14 mouse cellular contexts compared by ENCODE assay signal in genomic region chr5:9015352-9015751, GRCm38 (mm10). TPM values are rescaled to one million over a fixed set of nuclear protein-coding genes. Genes with fewer than 3 reads are reported as not detected.
DNase-seq lines count a peak whose midpoint lies in the region; ATAC-seq and TF ChIP-seq lines count a peak whose summit lies in the region.
"Had no signal": no experiment of that assay in that cellular context is flagged by ENCODE, and none has a peak within 500 bp of the region (broad histone marks: within the 10 kb centered on the region; RNA-seq: fewer than 3 reads in every experiment).

No protein-coding gene starts in this region.

- H3K27ac ChIP-seq in midbrain, postnatal 0 days (ENCODE audit: low read depth, low read length) = no peak overlapping the region
- no peak overlapping the region for H3K27ac ChIP-seq in forebrain, embryonic 10.5 days

- no peak for ATAC-seq in midbrain, postnatal 0 days (ENCODE audit: low FRiP score)
- ATAC-seq: Patski had no signal

- no peaks in the 10 kb centered on the region for H3K27me3 ChIP-seq in midbrain, postnatal 0 days (ENCODE audit: insufficient read depth, low read length)
- H3K27me3 ChIP-seq in forebrain, embryonic 10.5 days (ENCODE audit: poor library complexity, severe bottlenecking) = no peaks in the 10 kb centered on the region

- DNase-seq in gastrocnemius, adult 18-20 months (ENCODE audit: low spot score) = peak; percentile 52
- no peak for DNase-seq in gastrocnemius, postnatal 10 days
- peak; percentile 46 for DNase-seq in right cerebral cortex, adult 18-20 months
- no peak for DNase-seq in right cerebral cortex, postnatal 10 days (ENCODE audit: low spot score in 2 of 2)
- peak; percentile 52 for DNase-seq in naive thymus-derived CD4-positive, alpha-beta T cell, adult 2 months (ENCODE audit: low read depth)
- peak; percentile 30 for DNase-seq in yolk sac, embryonic 10.5 days (ENCODE audit: low spot score)
- no peak for DNase-seq in midbrain, postnatal 0 days (ENCODE audit: low spot score)
- no peak for DNase-seq in forebrain, embryonic 10.5 days (ENCODE audit: extremely low spot score, low spot score)
- DNase-seq: adrenal gland, postnatal 25 days; cerebellum, adult 18-20 months; heart, postnatal 36 days; liver; lung, postnatal 10 days had no signal

- H3K9me3 ChIP-seq in midbrain, postnatal 0 days (ENCODE audit: low read length) = no peaks in the 10 kb centered on the region
- H3K9me3 ChIP-seq in forebrain, embryonic 10.5 days = no peaks in the 10 kb centered on the region

- no peak for TF ChIP-seq CTCF in midbrain, postnatal 0 days (IDR thresholded peaks at IDR 0.05)

- H3K4me2 ChIP-seq in midbrain, postnatal 0 days (ENCODE audit: low read depth, low read length, poor library complexity, severe bottlenecking) = no peak overlapping the region

- 59% methylated on average over 3 of the region's 3 CpGs for WGBS in midbrain, postnatal 0 days
- WGBS in forebrain, embryonic 10.5 days = 80% methylated on average over 3 of the region's 3 CpGs

- H3K36me3 ChIP-seq in midbrain, postnatal 0 days (ENCODE audit: insufficient read depth, low read length) = no peaks in the 10 kb centered on the region
- H3K36me3 ChIP-seq in forebrain, embryonic 10.5 days (replicated peaks) = no peaks in the 10 kb centered on the region

- no peak overlapping the region for H3K4me3 ChIP-seq in midbrain, postnatal 0 days (ENCODE audit: low read depth, low read length)
- H3K4me3 ChIP-seq in forebrain, embryonic 10.5 days = no peak overlapping the region

- H3K4me1 ChIP-seq in midbrain, postnatal 0 days (ENCODE audit: insufficient read depth, low read length) = no peaks in the 10 kb centered on the region
- no peaks in the 10 kb centered on the region for H3K4me1 ChIP-seq in forebrain, embryonic 10.5 days

- H3K9ac ChIP-seq in midbrain, postnatal 0 days (replicated peaks; ENCODE audit: low read length, poor library complexity, severe bottlenecking) = no peak overlapping the region

RNA-seq across cellular contexts. Expression of gene Crot, which starts 18.2 kb away (rescaled TPM):
- 10 to 100 TPM; 26.6 to 26.7 TPM for total RNA-seq in gastrocnemius, adult 18-20 months (2021)
- 10 to 100 TPM; 27.0 to 27.9 TPM for total RNA-seq in gastrocnemius, postnatal 10 days (2021)
- total RNA-seq in midbrain, postnatal 0 days (2014; rRNA removed) = 16.1 and 19.1 TPM in 2 replicates
- 19.1 and 19.8 TPM in 2 replicates for polyA plus RNA-seq in midbrain, postnatal 0 days (2015; fragmentation: Nextera tagmentation; extraction: Ambion mirVana)
- 30.9 and 32.4 TPM in 2 replicates for polyA plus RNA-seq in forebrain, embryonic 10.5 days (2016; fragmentation: Nextera tagmentation; extraction: Ambion mirVana)

Comparison
In these comparisons a context has a peak if more than half of its experiments do, and no peak if none do; other contexts are left out.
1. DNase-seq: peak in gastrocnemius, adult 18-20 months (single experiment), right cerebral cortex, adult 18-20 months (single experiment), naive thymus-derived CD4-positive, alpha-beta T cell, adult 2 months (single experiment) and yolk sac, embryonic 10.5 days (single experiment); none in gastrocnemius, postnatal 10 days (single experiment), right cerebral cortex, postnatal 10 days (0 of 2), midbrain, postnatal 0 days (single experiment) and forebrain, embryonic 10.5 days (single experiment).